Mouse (Mus musculus) retina, embryonic 14.5 days (tissue): ENCODE measurements around the gene Rnf150.
"Not testable (repeated sequence)": the region's sequence is repeated elsewhere in the genome, so short reads cannot be mapped to it uniquely, and the experiment has no call there.

ENCODE experiments used
- DNase-seq: peaks from one replicate; pipeline ENCODE4 v3.0.0-alpha.2; 2015; ENCODE audit warnings: low spot score

Gene Rnf150

DNA sequence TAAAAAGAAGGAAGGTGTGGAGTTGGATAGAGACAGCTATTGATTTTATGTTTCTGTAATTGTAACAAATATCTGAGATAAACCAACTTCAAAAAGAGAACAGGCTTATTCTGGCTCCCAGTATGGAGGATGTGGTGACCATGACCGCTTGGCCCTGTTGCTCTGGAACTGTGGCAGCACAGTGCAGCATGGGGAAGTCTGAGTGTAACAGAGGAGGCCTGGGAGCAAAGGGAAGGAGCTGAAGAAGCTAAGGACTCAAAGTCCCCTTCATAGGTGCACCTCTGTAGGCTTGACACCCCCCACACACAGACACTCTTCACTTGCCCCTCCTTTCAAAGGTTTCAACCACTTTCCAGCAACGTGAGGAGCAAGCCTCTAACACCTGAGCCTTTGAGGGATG lies 214.2 kb downstream of the Rnf150 start:
- no peak for DNase-seq

DNA sequence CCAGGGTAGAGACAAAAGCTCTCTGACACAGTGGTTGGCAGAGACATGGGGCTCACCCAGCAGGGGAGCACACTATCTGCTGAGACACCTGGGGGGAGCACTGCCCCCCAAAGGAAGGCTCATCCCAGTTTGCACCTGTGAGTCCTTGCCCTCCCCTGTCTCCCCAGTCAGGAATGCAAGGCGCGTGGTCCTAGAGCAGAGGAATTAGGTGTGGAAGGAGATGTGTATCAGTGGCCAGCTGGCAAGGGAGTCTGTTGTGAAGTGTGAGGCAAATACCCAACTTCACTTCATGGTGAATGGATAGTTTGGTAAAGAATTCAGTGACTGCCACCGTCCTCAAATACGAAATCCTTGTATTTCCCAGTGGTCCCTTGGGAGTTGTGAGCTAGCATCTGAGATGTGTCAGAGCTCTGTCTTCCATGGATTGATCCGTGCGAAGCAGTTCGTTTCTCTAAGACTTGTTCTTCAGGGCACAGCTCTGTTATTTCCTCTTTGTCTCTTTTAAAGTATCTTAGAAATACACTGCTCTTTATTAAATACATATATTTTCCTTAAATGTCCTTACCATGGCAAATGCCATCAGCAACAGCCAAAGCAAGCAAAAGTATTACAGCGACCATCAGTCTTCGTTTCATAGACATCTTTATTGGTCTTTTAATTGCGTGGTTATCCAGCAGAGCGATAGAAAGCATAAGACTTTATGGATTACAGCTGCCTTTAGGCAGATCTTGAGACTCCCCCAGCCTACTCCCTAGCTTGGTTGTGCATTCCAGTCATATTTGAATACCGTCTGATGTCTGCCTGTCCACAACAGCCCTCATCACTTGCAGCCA lies 215.8 kb downstream of the Rnf150 start:
- no peak for DNase-seq

DNA sequence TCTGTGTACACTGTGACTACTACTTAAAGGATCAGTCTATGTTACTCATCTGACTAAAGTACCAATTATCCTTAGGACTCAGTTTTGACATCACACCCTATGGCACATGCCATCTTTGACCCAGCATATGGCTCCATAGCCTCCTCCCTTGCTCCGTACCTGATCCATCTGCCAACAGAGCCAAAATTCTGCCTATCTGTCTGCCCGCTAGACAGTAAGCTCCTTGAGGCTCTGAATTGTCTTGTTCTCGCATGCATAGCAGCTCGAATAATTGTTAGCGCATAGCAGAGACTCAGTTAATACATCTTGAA lies 216.3 kb downstream of the Rnf150 start:
- DNase-seq: no peak

DNA sequence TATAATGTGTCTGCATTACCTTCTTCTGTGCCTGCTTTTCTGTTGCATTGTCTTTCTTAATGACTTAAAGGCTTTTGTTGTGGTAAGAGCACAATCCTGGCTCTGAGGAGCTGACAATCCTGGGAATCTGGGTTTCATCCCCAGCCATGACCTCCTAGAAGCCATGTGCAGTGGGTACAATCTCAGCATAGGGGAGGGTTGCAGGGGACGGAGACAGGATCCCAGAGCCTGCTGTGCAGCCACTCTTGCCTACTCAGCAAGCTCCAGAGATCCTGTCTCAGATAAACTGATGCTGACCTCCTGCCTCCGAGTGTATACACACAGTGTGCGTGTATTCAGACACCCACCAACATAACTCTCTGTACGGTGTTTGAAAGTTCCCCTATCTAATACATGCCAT lies 218.1 kb downstream of the Rnf150 start:
- DNase-seq: no peak

DNA sequence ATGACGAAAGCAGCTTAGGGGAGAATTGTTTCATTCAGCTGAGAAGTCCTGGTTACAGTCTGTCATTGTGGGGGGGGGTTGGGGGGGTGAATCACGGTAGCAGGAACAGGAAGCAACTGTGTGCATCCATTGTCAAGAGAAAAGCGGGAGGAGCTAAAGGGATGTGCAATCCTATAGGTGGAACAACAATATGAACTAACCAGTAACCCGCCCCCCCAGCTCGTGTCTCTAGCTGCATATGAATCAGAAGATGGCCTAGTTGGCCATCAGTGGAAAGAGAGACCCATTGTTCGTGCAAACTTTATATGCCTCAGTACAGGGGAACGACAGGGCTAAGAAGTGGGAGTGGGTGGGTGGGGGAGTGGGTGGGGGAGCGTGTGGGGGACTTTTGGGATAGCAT lies 218.7 kb downstream of the Rnf150 start:
- not testable (repeated sequence) for DNase-seq

DNA sequence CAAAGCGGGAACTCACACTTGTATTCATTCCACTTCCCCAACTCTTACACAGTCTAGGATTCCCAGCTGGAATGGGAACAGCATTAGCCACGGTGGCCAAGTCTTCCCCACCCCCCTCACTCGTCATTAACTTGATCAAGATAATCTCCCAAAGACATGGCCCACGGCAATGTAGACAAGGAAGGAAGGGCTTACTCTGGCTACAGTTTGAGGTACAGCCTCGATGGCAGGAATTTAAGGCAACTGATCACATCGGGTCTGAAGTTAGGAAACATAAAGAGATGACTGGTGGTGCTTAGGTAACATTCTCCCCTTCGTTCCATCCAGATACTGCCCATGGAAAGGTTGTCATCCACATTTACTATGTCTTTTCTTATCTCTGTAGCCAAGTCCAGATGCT lies 219.1 kb downstream of the Rnf150 start:
- DNase-seq: no peak

DNA sequence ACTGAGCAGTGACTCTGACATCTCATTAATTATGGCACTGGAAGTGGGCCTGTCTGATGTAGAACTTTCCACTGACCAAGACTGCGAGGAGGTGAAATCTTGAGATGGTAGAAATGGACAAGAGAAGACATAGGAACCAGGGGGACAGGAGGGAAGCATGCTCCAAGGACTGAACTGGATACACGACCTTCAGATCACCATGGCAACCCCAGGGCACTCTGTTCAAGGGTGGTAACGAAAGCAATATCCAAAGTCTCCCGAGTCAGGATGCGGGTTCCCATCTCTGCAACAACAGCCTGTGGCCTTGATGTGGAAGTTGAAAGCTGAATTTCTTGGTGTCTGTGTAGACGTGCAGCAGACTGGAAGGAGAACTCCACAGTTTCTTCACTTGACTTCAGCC lies 220.3 kb downstream of the Rnf150 start:
- DNase-seq: no peak

DNA sequence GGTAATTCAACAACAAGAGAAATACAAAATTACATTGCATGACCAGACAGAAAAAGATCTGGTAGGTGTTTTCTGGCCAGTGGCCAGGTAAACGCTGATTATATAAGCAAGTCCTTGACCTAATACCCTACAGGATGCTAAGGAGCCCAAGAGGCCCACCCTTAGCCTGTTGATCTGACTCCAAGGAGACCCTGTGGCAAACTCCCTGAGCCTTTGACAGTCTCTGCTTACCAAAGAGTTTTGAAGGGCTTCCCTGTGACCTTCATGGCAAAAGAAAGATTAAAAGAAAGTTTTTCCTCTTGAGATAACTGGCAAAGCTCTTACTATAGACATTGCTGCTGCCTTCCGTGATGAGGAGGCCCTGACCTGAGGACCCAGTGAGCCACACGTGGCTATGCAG lies 222.4 kb downstream of the Rnf150 start:
- no peak for DNase-seq

DNA sequence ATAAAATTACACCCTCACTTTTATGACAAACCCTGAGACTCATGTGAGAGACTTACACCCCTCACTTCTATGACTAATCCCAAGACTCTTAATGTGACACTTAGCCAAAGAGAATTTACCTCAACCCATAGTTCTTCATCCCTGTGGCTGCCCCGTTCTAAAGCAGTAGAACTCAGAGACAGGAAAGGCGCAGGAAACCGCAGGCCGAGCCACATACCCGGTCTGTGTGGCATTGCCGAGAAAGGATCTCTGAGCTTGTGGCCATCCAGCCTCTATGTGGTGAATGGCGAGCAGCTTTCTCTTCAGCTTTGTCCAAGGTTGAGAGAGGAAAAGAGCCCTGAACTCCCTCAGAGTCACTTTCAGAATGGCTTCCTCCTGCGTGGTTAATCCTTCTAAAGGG lies 223.5 kb downstream of the Rnf150 start:
- no peak for DNase-seq

DNA sequence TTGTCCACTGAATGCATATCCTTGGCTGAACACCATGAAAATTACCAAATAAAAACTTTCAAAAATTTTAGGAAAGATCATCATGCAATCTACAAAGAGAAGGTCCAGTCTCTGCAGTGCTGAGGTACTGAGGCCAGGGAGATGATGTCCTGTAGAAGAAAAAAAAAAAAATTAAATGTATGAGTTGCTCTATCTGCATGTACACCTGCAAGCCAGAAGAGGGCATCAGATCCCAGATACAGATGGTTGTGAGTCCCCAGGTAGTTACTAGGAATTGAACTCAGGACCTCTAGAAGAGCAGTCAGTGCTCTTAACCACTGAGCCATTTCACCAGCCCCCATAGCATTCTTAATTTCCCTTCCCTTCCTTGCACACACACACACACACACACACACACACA lies 224.4 kb downstream of the Rnf150 start:
- no peak for DNase-seq

DNA sequence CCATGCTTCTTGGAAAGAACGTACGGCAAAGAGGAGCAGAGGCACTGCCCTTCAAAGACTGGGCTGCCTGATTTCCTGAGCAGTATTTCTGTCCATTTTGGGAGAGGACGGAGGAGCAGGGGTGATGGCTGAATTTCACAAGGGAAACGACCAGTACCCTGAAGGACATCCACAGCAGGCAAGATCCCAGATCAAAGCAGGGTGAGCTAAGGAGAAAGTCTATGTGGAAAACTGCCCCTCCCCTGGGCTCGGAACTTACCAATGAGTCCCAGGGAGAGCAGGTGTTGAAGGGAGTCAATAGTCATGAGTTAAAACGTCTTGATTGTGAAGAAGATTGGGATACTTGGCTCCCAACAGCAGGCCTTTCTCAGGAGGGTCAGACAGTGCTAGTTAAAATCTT lies 225.0 kb downstream of the Rnf150 start:
- no peak for DNase-seq

DNA sequence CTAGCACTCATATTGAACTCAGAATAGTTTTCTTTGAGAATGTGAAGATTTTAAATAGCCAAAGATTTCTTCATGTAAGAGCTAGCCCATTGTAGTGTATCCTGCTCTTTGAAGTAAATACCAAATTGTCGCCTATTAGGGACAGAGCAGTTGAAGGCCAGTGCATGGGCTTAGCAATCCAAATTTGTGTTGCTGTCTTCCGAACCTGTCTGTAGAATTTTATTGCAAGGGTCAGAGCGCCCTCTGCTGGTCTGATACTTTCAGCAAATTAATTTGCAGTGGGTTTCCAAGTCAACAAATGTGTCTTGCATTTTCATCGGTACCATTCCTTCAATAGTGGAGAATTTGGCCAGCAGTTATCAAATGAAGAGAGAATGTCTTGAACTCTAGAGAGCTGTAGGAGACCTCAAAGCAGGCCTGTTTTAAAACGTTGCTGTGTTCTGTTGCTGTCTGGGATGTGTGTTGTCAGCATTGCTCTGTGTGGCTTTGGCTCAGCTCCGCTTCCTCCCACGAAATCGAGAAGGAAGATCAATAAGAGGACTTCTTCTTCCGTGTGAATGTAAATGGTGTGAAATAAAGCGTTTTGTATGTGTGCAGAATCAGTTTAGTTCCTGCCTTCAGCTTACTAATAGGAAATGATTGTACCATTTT lies 226.3 kb downstream of the Rnf150 start:
- DNase-seq: peak; percentile 95

DNA sequence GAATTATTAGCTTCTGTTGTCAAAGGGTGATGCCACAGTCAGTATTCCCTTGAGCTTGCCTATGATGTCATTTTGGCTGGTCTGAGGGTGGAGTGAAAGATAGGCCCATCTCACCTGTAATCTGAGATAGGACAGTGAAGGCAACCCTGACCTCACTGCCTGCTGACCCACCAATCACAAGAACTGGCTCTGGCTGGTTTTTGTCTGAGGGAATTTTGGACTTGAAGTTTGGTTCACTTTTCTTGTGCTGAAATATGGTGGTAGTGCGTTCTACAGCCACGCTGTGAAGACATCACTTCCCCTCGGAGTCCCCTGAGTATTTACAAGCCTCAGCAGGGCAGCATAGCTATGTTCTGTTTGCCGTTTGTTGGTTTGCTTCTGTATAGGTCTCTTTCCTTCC lies 227.3 kb downstream of the Rnf150 start:
- no peak for DNase-seq

DNA sequence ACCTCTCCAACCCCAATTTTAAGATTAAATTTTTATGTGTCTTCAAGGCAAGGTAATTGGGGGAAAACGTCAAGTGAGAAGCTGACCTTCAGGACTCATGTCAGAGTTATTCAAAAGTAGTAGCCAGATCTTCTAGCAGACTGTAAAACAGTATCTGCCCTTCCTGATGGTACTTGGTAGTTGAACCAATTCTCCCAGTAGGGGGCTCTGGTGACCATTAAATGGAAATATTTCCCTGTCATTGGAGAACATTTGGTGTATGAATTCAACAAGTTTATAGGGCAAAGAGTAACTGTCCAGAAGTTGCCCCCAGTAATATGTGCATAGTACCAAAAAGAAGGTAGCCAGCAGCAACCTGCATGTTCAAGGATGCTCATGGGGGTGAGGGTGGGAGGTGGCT lies 236.9 kb downstream of the Rnf150 start:
- DNase-seq: peak; percentile 77

DNA sequence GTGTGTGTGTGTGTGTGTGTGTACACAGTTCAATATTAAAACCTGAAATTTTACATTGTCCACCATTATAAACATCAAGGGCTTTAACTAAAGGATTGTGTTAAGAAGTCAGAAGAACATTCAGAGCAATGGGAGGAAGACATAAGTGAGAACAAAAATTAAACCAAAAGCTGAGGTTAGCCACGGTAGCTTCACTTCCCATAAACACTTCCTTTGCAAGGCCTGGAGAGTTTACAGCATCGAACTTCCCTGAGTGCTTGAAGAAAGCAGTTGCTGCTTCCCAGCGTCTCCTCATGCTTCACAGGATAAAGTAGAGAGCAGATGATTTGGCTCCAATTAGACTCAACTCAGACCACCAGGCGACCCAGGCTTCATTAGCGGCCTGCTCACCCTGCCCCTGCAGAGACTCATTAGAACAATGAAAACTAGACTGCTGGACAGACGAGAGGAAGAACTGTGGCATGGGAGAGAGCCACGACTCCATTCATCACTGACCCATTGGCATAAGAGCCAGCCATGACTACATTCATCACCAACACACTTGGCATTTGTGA lies 239.9 kb downstream of the Rnf150 start:
- peak; percentile 62 for DNase-seq

DNA sequence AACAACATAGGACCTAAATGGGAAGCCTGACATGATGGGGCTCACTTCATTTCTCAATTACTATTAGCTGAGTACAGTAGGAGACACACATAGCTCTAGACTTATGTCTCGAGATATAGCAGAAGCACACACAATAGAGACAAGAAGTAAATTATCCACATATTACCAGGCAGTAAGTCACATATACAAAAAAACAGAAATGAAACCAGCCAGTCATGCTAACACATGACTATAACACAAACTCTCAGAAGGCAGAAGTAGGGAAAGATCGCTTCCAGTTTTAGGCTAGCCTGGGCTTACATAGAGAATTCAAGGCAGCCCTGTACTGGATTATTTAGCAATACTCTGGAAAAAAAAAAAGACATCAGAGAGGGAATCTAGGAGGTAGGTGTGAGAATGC lies 240.8 kb downstream of the Rnf150 start:
- DNase-seq: no peak

DNA sequence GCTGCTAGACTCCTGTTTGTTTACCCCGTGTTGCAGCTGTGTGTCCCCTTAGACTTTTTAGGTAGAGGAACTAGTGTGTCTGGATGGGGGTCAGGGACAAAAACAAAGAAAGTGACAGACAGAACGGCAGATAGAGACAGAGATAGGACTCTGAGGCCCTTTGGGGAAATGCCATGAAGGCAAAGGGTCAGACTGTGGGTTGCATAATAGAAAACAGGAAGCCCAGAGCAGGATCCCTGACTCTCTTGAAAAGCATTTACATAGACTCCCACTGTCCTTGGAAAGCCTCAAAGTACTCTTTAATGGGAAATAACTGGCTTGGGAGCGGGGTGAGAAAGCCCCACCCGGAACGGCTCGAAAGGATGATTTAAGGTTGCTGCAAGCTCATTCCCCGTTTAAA lies 246.6 kb downstream of the Rnf150 start:
- DNase-seq: no peak

DNA sequence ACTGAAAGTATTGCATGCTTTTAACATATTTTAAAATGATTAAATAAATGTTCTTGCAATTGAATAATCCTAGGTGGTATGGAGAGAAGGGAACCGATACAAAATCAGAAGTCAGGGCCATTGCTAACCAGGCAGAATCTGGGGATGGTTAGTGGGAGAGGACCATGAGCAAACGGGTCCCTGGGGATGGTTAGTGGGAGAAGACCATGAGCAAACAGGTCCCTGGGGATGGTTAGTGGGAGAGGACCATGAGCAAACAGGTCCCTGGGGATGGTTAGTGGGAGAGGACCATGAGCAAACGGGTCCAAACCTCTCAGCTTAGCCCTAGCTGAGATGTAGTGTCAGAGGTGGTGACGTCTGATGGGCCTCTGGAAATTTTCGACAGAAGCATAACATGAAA lies 247.0 kb downstream of the Rnf150 start:
- no peak for DNase-seq

DNA sequence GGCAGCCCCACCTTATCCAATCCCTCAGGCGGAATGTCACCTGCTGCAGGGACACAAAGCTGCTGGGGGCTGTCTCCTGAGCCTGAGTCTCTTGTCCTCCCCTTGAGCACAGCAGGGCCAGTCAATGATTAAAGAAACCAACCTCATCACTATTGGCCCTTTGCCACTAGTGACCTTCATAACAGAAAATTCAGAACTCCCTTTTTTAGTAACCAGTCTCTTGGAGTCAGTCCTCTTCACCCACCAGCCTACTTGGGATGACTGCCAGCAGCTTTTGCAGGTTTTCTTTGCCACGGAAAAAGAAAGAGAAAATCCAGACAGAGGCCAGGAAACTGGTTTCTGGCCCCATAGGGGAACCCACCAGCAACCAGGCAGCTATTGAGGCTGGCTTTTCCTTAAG lies 271.9 kb downstream of the Rnf150 start:
- DNase-seq: no peak

DNA sequence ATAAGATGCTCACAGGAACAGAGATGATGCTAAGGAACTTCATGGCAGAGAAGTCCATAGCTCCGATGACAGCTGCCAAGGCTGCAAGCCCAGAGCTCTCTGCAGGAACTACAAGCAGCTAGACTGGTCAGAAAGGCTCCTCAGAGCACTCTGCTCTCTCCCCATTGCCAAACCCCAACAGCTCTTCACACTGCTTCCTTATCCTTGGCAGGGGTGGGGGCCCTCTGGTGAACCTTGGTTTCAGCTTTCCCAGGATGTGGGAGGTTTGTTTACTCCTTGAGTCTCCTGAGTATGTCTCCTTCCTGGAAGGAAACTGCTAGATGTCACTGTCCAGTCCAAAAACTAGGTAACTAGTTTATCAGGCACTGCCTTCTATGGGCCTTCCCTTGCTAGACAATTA lies 276.9 kb downstream of the Rnf150 start:
- peak; percentile 18 for DNase-seq

DNA sequence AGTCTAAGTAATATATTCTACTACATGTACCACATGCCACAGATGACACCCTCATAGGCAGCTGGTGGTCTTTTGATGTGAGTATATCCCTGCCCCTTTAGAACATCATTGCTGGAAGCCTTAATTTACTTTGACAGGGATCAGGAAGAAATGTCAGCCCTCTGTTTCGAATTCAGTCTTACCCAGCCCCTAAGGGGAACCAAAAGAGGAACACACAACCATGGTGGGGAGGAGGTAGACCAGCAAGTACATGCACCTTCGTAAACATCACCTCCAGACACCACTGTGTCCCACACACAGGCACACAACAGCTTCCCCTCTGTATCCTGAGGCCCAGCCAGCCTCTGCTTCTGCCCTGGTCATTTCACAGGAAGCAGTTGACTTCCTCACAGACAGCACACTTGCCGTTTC lies 277.6 kb downstream of the Rnf150 start:
- peak; percentile 16 for DNase-seq
